Mouse (Mus musculus) CH12.LX (cell line): Measurements from ENCODE around the gene Sema6d.

Experiments used
- CHD1 ChIP-seq: IDR thresholded peaks from 2 replicates; pipeline ENCODE4 v1.6.1; 2012; ENCODE audit warnings: low read depth, low read length, improper control_type of control experiment, inconsistent platforms
- CTCF ChIP-seq, 2 experiments: IDR thresholded peaks in 1 of 2; conservative IDR thresholded peaks in 1 of 2; 2 replicates each; pipeline ENCODE4 v1.5.1; 2011 to 2012; ENCODE audit warnings: low read depth in 2 of 2, low read length in 2 of 2, improper control_type of control experiment in 1 of 2, inconsistent platforms in 1 of 2, mild to moderate bottlenecking in 1 of 2, moderate library complexity in 1 of 2
- E2F4 ChIP-seq: IDR thresholded peaks from 2 replicates; pipeline ENCODE4 v1.6.1; 2011; ENCODE audit warnings: low read depth, low read length, improper control_type of control experiment; ENCODE audit not compliant: insufficient replicate concordance

- TF ChIP-seq CTCF (conservative IDR thresholded peaks at IDR 0.05 in 1 of 2, IDR thresholded peaks at IDR 0.05 in 1 of 2; ENCODE audit: low read depth in 2 of 2, low read length in 2 of 2) (no peak), CHD1 (no peak), E2F4 (no peak)
Measured at GRCm38 (mm10) chr2:124660686-124661085, 570.9 kb downstream of the Sema6d start.
